Mouse (Mus musculus): Measurements from ENCODE around the gene Trir.

- TF ChIP-seq GATA1 (IDR thresholded peaks at IDR 0.05; ENCODE audit: borderline replicate concordance, low read length), result no peak
- TF ChIP-seq FLI1 (IDR thresholded peaks at IDR 0.05; ENCODE audit: low read length), result no peak
Observed at GRCm38 (mm10) chr8:85037681-85038531, 11.3 kb downstream of the Trir start.

Data from megakaryocyte, embryonic 14.5 days (primary cell).